In the genomic region with DNA sequence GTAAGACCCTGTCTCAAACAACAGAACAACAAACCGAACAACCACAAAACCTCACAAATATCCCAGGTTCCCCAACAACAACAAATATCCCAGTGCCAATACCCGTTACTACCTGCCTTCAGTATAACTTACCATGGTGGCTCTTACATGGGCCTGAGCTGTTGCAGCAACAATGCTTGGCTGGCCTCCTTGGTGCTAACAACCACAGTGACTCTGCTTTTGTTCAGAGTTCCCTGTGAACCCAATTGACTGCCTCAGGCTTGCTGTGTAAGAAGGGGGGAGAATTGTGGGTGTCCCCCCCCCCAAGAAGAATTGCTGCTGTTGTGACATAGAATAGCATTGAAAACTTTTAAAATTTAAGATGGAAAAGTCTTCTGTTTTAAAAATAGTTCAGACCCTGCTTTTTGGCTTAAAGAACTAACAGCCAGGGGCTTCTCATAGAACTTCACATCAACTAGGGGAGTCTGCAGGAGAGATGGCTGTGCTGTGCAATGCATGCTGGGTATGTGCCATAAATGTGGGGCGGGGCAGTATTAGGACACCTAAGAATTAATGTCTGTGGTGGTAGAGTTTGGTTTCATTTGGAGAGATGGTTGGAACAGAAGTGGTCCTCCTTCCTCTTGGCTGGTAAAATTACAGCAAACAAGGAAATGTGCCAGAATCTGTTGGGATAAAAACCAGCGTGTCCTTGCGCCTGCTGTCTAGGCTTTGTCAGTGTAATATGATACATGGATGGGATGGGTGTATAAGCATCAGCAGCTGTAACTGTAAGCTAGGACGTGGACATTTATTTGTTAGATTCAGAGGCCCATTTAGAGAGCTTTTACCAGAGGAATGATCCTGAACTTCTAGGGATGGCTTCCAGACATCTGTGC, we compare ENCODE assay signal across 20 mouse cellular contexts. TPM values are rescaled to one million over a fixed set of nuclear protein-coding genes. Genes with fewer than 3 reads are reported as not detected.
DNase-seq lines count a peak whose midpoint lies in the region; ATAC-seq and TF ChIP-seq lines count a peak whose summit lies in the region.
"Had no signal": no experiment of that assay in that cellular context is flagged by ENCODE, and none has a peak within 500 bp of the region (broad histone marks: within the 10 kb centered on the region; RNA-seq: fewer than 3 reads in every experiment).

No protein-coding gene starts in this region.

- H3K27me3 ChIP-seq in kidney, postnatal 0 days (ENCODE audit: insufficient read depth, low read length), result no peaks in the 10 kb centered on the region
- H3K27me3 ChIP-seq in embryonic facial prominence, embryonic 15.5 days, result no peaks in the 10 kb centered on the region
- no peaks in the 10 kb centered on the region for H3K27me3 ChIP-seq in stomach, embryonic 14.5 days (ENCODE audit: control insufficient read depth, insufficient read depth, low read length)
- no peaks in the 10 kb centered on the region for H3K27me3 ChIP-seq in forebrain, postnatal 0 days (ENCODE audit: insufficient read depth, low read length)
- H3K27me3 ChIP-seq: forebrain, embryonic 13.5 days; heart, embryonic 13.5 days; kidney, embryonic 15.5 days; midbrain, embryonic 13.5 days had no signal

- H3K4me3 ChIP-seq in kidney, postnatal 0 days (replicated peaks; ENCODE audit: low read depth, low read length), result no peak overlapping the region
- no peak overlapping the region for H3K4me3 ChIP-seq in embryonic facial prominence, embryonic 15.5 days (replicated peaks)
- H3K4me3 ChIP-seq in stomach, embryonic 14.5 days (ENCODE audit: low read depth, low read length), result no peak overlapping the region
- H3K4me3 ChIP-seq in forebrain, postnatal 0 days (ENCODE audit: low read depth, low read length), result no peak overlapping the region
- H3K4me3 ChIP-seq: forebrain, embryonic 13.5 days; heart, embryonic 13.5 days; kidney, embryonic 15.5 days; midbrain, embryonic 13.5 days had no signal

- no peak for TF ChIP-seq CTCF in kidney, postnatal 0 days (IDR thresholded peaks at IDR 0.05; ENCODE audit: low read depth)
- no peak for TF ChIP-seq CTCF in forebrain, postnatal 0 days (IDR thresholded peaks at IDR 0.05; ENCODE audit: low read depth)

- no peaks in the 10 kb centered on the region for H3K9me3 ChIP-seq in kidney, postnatal 0 days (replicated peaks; ENCODE audit: low read length)
- no peaks in the 10 kb centered on the region for H3K9me3 ChIP-seq in embryonic facial prominence, embryonic 15.5 days (replicated peaks)
- H3K9me3 ChIP-seq in stomach, embryonic 14.5 days (ENCODE audit: control insufficient read depth, low read depth, low read length), result no peaks in the 10 kb centered on the region
- no peaks in the 10 kb centered on the region for H3K9me3 ChIP-seq in forebrain, postnatal 0 days (ENCODE audit: low read length)
- H3K9me3 ChIP-seq: forebrain, embryonic 13.5 days; G1E; heart, embryonic 13.5 days; kidney, embryonic 15.5 days; midbrain, embryonic 13.5 days had no signal

- H3K9ac ChIP-seq in kidney, postnatal 0 days (ENCODE audit: low read depth, low read length), result no peak overlapping the region
- H3K9ac ChIP-seq in embryonic facial prominence, embryonic 15.5 days, result no peak overlapping the region
- H3K9ac ChIP-seq in stomach, embryonic 14.5 days (replicated peaks; ENCODE audit: low read depth, low read length), result no peak overlapping the region
- no peak overlapping the region for H3K9ac ChIP-seq in forebrain, postnatal 0 days
- H3K9ac ChIP-seq: forebrain, embryonic 13.5 days; heart, embryonic 13.5 days; kidney, embryonic 15.5 days; liver, postnatal 0 days; midbrain, embryonic 13.5 days had no signal

- peak; percentile 46 for DNase-seq in kidney, postnatal 0 days (ENCODE audit: low spot score)
- no peak for DNase-seq in kidney, adult 8-10 months
- DNase-seq in NIH3T3 (ENCODE audit: low read depth), result peak; percentile 12
- DNase-seq in right cerebral cortex, postnatal 36 days (ENCODE audit: low spot score in 2 of 2), result no peak
- no peak for DNase-seq in forebrain, postnatal 0 days
- DNase-seq: cerebellum, adult 11 months; cerebellum, postnatal 36 days; heart, postnatal 36 days; liver, postnatal 0 days; thymus, adult 18-20 months had no signal

- peaks cover 19% of the 10 kb centered on the region; the same call in 1 of the 2 replicates for H3K4me1 ChIP-seq in kidney, postnatal 0 days (replicated peaks; ENCODE audit: insufficient read depth, low read length)
- peaks cover 20% of the 10 kb centered on the region for H3K4me1 ChIP-seq in embryonic facial prominence, embryonic 15.5 days
- H3K4me1 ChIP-seq in stomach, embryonic 14.5 days (ENCODE audit: control insufficient read depth, insufficient read depth, low read length), result peaks cover 9% of the 10 kb centered on the region; the same call in 1 of the 2 replicates
- no peaks in the 10 kb centered on the region for H3K4me1 ChIP-seq in forebrain, postnatal 0 days (ENCODE audit: insufficient read depth)

- no peak overlapping the region; the same call in 1 of the 2 replicates for H3K4me2 ChIP-seq in kidney, postnatal 0 days (ENCODE audit: low read length)
- no peak overlapping the region for H3K4me2 ChIP-seq in embryonic facial prominence, embryonic 15.5 days (replicated peaks)
- H3K4me2 ChIP-seq in stomach, embryonic 14.5 days (replicated peaks; ENCODE audit: low read depth, low read length), result no peak overlapping the region
- H3K4me2 ChIP-seq in forebrain, postnatal 0 days (ENCODE audit: low read depth), result no peak overlapping the region
- H3K4me2 ChIP-seq: forebrain, embryonic 13.5 days; heart, embryonic 13.5 days; kidney, embryonic 15.5 days; midbrain, embryonic 13.5 days had no signal

- no peak overlapping the region for H3K27ac ChIP-seq in kidney, postnatal 0 days
- H3K27ac ChIP-seq in embryonic facial prominence, embryonic 15.5 days (replicated peaks), result peak overlapping the region; percentile 58; the same call in 1 of the 2 replicates
- H3K27ac ChIP-seq in stomach, embryonic 14.5 days (ENCODE audit: low read length), result no peak overlapping the region; the same call in 1 of the 2 replicates
- H3K27ac ChIP-seq in forebrain, postnatal 0 days (ENCODE audit: low read depth, low read length), result no peak overlapping the region
- H3K27ac ChIP-seq: forebrain, embryonic 13.5 days; heart, embryonic 13.5 days; hindbrain, postnatal 0 days; kidney, embryonic 15.5 days; macrophage; midbrain, embryonic 13.5 days had no signal

- ATAC-seq in kidney, postnatal 0 days (replicated peaks; ENCODE audit: low FRiP score, low read depth), result no peak
- ATAC-seq in embryonic facial prominence, embryonic 15.5 days (ENCODE audit: insufficient number of reproducible peaks, low FRiP score, low TSS enrichment, low read depth), result no peak
- peak; percentile 67; the same call in 1 of the 2 replicates for ATAC-seq in stomach, embryonic 14.5 days (ENCODE audit: insufficient number of reproducible peaks, insufficient read depth, low FRiP score, low read depth)
- ATAC-seq in forebrain, postnatal 0 days, result no peak
- ATAC-seq: CD4-positive, CD25-positive, alpha-beta regulatory T cell, adult 4 months; forebrain, embryonic 13.5 days; hindbrain, postnatal 0 days; liver, postnatal 0 days; midbrain, embryonic 13.5 days had no signal

- no peaks in the 10 kb centered on the region for H3K36me3 ChIP-seq in kidney, postnatal 0 days (ENCODE audit: insufficient read depth, low read length)
- no peaks in the 10 kb centered on the region for H3K36me3 ChIP-seq in embryonic facial prominence, embryonic 15.5 days
- no peaks in the 10 kb centered on the region for H3K36me3 ChIP-seq in stomach, embryonic 14.5 days (ENCODE audit: control insufficient read depth, insufficient read depth, low read length)
- no peaks in the 10 kb centered on the region for H3K36me3 ChIP-seq in forebrain, postnatal 0 days (ENCODE audit: insufficient read depth)
- H3K36me3 ChIP-seq: kidney, embryonic 15.5 days; midbrain, embryonic 13.5 days had no signal

- 58% methylated on average over 6 of the region's 6 CpGs for WGBS in kidney, postnatal 0 days
- 53% methylated on average over 6 of the region's 6 CpGs for WGBS in embryonic facial prominence, embryonic 15.5 days
- WGBS in stomach, embryonic 14.5 days, result 60% methylated on average over 6 of the region's 6 CpGs
- WGBS in forebrain, postnatal 0 days, result 82% methylated on average over 6 of the region's 6 CpGs

RNA-seq across cellular contexts. Expression of gene Elovl5, which starts 28.9 kb away (rescaled TPM):
- 60.5 and 68.4 TPM in 2 replicates for polyA plus RNA-seq in kidney, postnatal 0 days (2015; fragmentation: Nextera tagmentation; extraction: Ambion mirVana)
- polyA plus RNA-seq in embryonic facial prominence, embryonic 15.5 days (2015; fragmentation: Nextera tagmentation; extraction: Ambion mirVana), result 57.8 and 62.8 TPM in 2 replicates
- 85.4 and 89.1 TPM in 2 replicates for polyA plus RNA-seq in stomach, embryonic 14.5 days (2014; fragmentation: Nextera tagmentation; extraction: Ambion mirVana)
- 70.3 and 83.4 TPM in 2 replicates for total RNA-seq in forebrain, postnatal 0 days (2014; rRNA removed)
- 43.2 and 61.1 TPM in 2 replicates for polyA plus RNA-seq in forebrain, postnatal 0 days (2015; fragmentation: Nextera tagmentation; extraction: Ambion mirVana)

Comparison
In these comparisons a context has a peak if more than half of its experiments do, and no peak if none do; other contexts are left out.
1. DNase-seq: peak in kidney, postnatal 0 days (single experiment) and NIH3T3 (single experiment); none in kidney, adult 8-10 months (0 of 2), right cerebral cortex, postnatal 36 days (0 of 2) and forebrain, postnatal 0 days (single experiment).